Mouse (Mus musculus): ENCODE results near the gene Pde11a. TPM values are rescaled to one million over a fixed set of nuclear protein-coding genes. Genes with fewer than 3 reads are reported as not detected.

The Pde11a gene
- total and polyA plus RNA-seq, 2 experiments, result not detected

DNA sequence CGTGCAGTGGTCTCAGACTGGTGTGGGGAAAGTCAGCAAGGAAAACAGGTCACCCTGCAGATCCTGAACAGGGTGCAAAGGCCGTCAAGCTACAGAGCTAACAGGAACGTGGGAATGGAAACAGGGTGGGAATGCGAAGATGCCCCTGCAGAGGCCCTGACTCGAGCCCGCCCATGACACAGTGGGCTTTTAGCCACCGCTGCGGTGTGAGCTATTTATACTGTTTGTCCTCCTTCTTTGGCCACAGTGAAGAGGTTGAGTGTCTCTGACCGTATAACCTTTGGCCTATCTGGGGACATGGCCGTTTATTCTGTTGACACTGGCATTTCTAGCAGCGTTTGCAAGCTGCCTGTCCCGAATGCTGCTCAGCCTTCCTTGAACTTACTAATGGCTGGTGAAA lies 338.9 kb downstream of the Pde11a start:
- WGBS, result 16% methylated on average over 12 of the region's 12 CpGs
- no peaks in the 10 kb centered on the region for H3K27me3 ChIP-seq (ENCODE audit: control insufficient read depth, insufficient read depth, low read length)
- H3K4me3 ChIP-seq (ENCODE audit: insufficient read depth, low read depth, low read length), result no peak overlapping the region
- peak; percentile 92 for DNase-seq (ENCODE audit: extremely low read depth, low read depth, low spot score)
- H3K9ac ChIP-seq (ENCODE audit: low read depth, low read length), result no peak overlapping the region
- H3K79me2 ChIP-seq (ENCODE audit: control insufficient read depth, insufficient read depth, low read length), result no peaks in the 10 kb centered on the region
- peaks cover 5% of the 10 kb centered on the region; the same call in 1 of the 2 replicates for H3K4me1 ChIP-seq (ENCODE audit: control insufficient read depth, insufficient read depth, low read length)
- no peak overlapping the region for H3K27ac ChIP-seq (replicated peaks; ENCODE audit: insufficient read depth, low read depth, low read length)
- H3K36me3 ChIP-seq (ENCODE audit: control insufficient read depth, insufficient read depth, low read length), result no peaks in the 10 kb centered on the region
- TF ChIP-seq POLR2A (IDR thresholded peaks at IDR 0.05; ENCODE audit: extremely low read depth, insufficient read depth, low read length), result no peak

GRCm38 (mm10) chr2:75998692-75999091 lies 339.9 kb downstream of the Pde11a start:
- WGBS, result 49% methylated on average over 8 of the region's 8 CpGs
- H3K27me3 ChIP-seq (ENCODE audit: control insufficient read depth, insufficient read depth, low read length), result no peaks in the 10 kb centered on the region
- no peaks in the 10 kb centered on the region for H3K36me3 ChIP-seq (ENCODE audit: control insufficient read depth, insufficient read depth, low read length)
- DNase-seq (ENCODE audit: extremely low read depth, low read depth, low spot score), result no peak
- H3K4me3 ChIP-seq (ENCODE audit: insufficient read depth, low read depth, low read length), result no peak overlapping the region
- no peak overlapping the region for H3K27ac ChIP-seq (replicated peaks; ENCODE audit: insufficient read depth, low read depth, low read length)
- no peak overlapping the region for H3K9ac ChIP-seq (ENCODE audit: low read depth, low read length)
- no peaks in the 10 kb centered on the region for H3K79me2 ChIP-seq (ENCODE audit: control insufficient read depth, insufficient read depth, low read length)
- TF ChIP-seq CTCF (IDR thresholded peaks at IDR 0.05; ENCODE audit: low read depth, low read length) (no peak), POLR2A (IDR thresholded peaks at IDR 0.05; ENCODE audit: extremely low read depth, insufficient read depth, low read length) (no peak)
- peaks cover 5% of the 10 kb centered on the region; the same call in 1 of the 2 replicates for H3K4me1 ChIP-seq (ENCODE audit: control insufficient read depth, insufficient read depth, low read length)

DNA sequence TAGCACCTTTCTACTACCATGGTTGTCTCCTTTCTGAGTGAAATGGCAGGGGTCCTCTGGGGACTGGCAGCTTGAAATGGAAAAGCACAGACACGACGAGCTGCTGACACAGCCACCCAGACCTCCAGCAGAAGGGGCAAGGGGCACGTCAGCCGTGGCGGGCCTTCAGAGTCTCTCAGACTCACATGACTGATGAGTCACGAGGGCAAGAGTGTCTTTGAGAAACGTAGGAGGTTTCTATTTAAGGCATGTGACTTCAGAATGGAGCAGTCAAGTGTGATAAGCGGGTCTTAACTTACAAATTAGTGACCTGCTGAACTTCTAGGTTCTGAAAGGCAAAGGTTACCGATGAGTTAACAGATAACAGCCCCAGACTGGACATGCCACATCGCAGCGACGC lies 340.8 kb downstream of the Pde11a start:
- no peak overlapping the region for H3K4me3 ChIP-seq (ENCODE audit: insufficient read depth, low read depth, low read length)
- no peak overlapping the region for H3K27ac ChIP-seq (replicated peaks; ENCODE audit: insufficient read depth, low read depth, low read length)
- H3K27me3 ChIP-seq (ENCODE audit: control insufficient read depth, insufficient read depth, low read length), result no peaks in the 10 kb centered on the region
- TF ChIP-seq POLR2A (IDR thresholded peaks at IDR 0.05; ENCODE audit: extremely low read depth, insufficient read depth, low read length), result no peak
- no peak for TF ChIP-seq CTCF (IDR thresholded peaks at IDR 0.05; ENCODE audit: low read depth, low read length)
- H3K36me3 ChIP-seq (ENCODE audit: control insufficient read depth, insufficient read depth, low read length), result no peaks in the 10 kb centered on the region
- 40% methylated on average over 12 of the region's 12 CpGs for WGBS
- H3K4me1 ChIP-seq (ENCODE audit: control insufficient read depth, insufficient read depth, low read length), result peaks cover 5% of the 10 kb centered on the region; the same call in 1 of the 2 replicates
- DNase-seq (ENCODE audit: extremely low read depth, low read depth, low spot score), result peak; percentile 24
- H3K79me2 ChIP-seq (ENCODE audit: control insufficient read depth, insufficient read depth, low read length), result no peaks in the 10 kb centered on the region
- no peak overlapping the region for H3K9ac ChIP-seq (ENCODE audit: low read depth, low read length)

DNA sequence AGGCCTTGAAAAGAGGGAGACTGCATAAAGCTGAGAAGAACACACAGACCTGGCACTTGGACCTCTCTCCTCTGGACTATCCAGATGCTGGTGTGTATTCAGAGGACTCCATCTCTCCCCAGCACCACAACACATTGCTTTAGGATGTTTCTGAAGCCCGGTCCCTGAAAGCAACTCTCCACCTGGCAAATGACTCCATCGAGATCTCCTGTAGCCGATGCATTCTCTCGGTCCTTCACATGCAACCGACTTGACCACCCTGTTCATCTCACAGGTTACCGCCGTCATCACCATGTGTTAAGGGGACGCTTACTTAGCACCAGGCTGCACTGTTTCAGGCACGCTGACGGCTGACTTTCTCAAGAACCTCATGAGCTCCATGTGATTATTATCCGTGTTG lies 343.7 kb downstream of the Pde11a start:
- H3K4me1 ChIP-seq (ENCODE audit: control insufficient read depth, insufficient read depth, low read length), result peaks cover 5% of the 10 kb centered on the region; the same call in 1 of the 2 replicates
- H3K9ac ChIP-seq (ENCODE audit: low read depth, low read length), result no peak overlapping the region
- no peaks in the 10 kb centered on the region for H3K27me3 ChIP-seq (ENCODE audit: control insufficient read depth, insufficient read depth, low read length)
- 93% methylated on average over 11 of the region's 11 CpGs for WGBS
- DNase-seq (ENCODE audit: extremely low read depth, low read depth, low spot score), result no peak
- no peak overlapping the region for H3K4me3 ChIP-seq (ENCODE audit: insufficient read depth, low read depth, low read length)
- H3K79me2 ChIP-seq (ENCODE audit: control insufficient read depth, insufficient read depth, low read length), result no peaks in the 10 kb centered on the region
- no peaks in the 10 kb centered on the region for H3K36me3 ChIP-seq (ENCODE audit: control insufficient read depth, insufficient read depth, low read length)
- TF ChIP-seq POLR2A (IDR thresholded peaks at IDR 0.05; ENCODE audit: extremely low read depth, insufficient read depth, low read length) (no peak), CTCF (IDR thresholded peaks at IDR 0.05; ENCODE audit: low read depth, low read length) (no peak)
- no peak overlapping the region for H3K27ac ChIP-seq (replicated peaks; ENCODE audit: insufficient read depth, low read depth, low read length)

DNA sequence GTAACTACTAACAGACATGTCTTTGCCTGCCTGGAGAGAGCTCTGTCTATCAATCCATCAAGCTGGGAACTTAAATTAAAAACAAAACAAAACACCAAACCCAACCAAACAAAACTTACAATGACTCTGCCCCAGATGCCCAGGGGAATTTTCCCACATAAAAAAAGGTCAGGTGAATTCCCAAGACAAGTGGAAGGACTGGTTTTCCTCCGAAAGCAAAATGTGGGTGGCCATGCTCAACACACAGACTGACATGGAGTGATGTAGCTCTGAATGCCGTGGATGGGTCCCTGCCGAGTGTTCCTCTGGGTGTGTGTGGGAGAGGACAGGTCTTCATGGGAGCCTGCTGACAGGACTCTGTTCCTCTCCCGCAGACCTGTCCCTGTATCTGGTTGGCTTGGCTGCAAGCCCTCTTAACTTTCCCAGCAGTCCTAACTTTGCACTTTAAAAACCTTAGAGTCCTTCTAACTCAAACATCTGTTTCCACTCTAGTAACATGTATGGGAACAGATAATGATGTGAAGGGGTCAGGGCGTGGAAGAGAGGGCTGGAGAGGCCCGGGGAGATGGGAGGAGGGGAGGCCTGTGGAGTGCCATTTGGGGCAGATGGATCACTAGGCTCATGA lies 346.9 kb downstream of the Pde11a start:
- Histone ChIP-seq H3K27me3 (ENCODE audit: control insufficient read depth, insufficient read depth, low read length) (no peaks in the 10 kb centered on the region), H3K4me3 (ENCODE audit: insufficient read depth, low read depth, low read length) (no peak overlapping the region), H3K9ac (ENCODE audit: low read depth, low read length) (no peak overlapping the region), H3K27ac (replicated peaks; ENCODE audit: insufficient read depth, low read depth, low read length) (no peak overlapping the region), H3K36me3 (ENCODE audit: control insufficient read depth, insufficient read depth, low read length) (no peaks in the 10 kb centered on the region), H3K79me2 (ENCODE audit: control insufficient read depth, insufficient read depth, low read length) (no peaks in the 10 kb centered on the region), H3K4me1 (ENCODE audit: control insufficient read depth, insufficient read depth, low read length) (peaks cover 3% of the 10 kb centered on the region; the same call in 1 of the 2 replicates)
- WGBS, result 74% methylated on average over 6 of the region's 6 CpGs
- no peak for DNase-seq (ENCODE audit: extremely low read depth, low read depth, low spot score)
- no peak for TF ChIP-seq POLR2A (IDR thresholded peaks at IDR 0.05; ENCODE audit: extremely low read depth, insufficient read depth, low read length)
- no peak for TF ChIP-seq CTCF (IDR thresholded peaks at IDR 0.05; ENCODE audit: low read depth, low read length)

DNA sequence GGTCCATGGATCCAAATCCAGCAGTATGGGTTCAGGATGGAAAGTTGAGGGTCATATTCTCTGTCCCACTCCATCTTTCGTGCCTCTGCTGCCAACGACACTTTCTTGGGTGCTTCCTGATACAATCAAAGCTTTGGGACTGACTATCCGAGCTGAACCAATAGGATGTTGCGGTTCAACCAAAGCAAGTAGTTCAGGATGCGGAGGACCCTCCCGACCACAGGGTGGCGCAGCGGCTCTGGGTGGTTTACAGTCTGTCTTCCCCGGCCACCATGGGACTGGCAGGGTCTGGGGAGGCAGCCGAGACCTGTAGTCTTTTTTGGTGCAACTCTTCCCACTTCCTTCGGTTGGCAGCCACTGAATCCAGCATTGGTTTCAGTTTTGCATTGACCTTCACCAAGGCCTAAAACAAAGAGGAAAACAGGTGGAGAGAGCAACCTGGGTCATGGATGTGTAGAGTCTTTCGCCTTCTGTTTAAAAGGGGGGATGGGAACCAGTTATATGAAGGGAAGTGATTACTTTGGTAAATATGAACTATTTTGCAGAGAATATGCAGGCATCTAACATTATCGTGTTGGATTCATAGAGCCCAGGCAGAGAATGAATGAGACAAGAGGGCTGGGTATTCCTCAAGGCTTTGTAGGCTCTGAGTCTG lies 347.6 kb downstream of the Pde11a start:
- Histone ChIP-seq H3K79me2 (ENCODE audit: control insufficient read depth, insufficient read depth, low read length) (no peaks in the 10 kb centered on the region), H3K4me3 (ENCODE audit: insufficient read depth, low read depth, low read length) (peak overlapping the region; percentile 30; the same call in 1 of the 2 replicates), H3K4me1 (ENCODE audit: control insufficient read depth, insufficient read depth, low read length) (peaks cover 3% of the 10 kb centered on the region; the same call in 1 of the 2 replicates), H3K36me3 (ENCODE audit: control insufficient read depth, insufficient read depth, low read length) (no peaks in the 10 kb centered on the region), H3K9ac (ENCODE audit: low read depth, low read length) (no peak overlapping the region), H3K27me3 (ENCODE audit: control insufficient read depth, insufficient read depth, low read length) (no peaks in the 10 kb centered on the region), H3K27ac (replicated peaks; ENCODE audit: insufficient read depth, low read depth, low read length) (no peak overlapping the region)
- TF ChIP-seq CTCF (IDR thresholded peaks at IDR 0.05; ENCODE audit: low read depth, low read length) (peak; percentile 89), POLR2A (IDR thresholded peaks at IDR 0.05; ENCODE audit: extremely low read depth, insufficient read depth, low read length) (no peak)
- WGBS, result 28% methylated on average over 13 of the region's 13 CpGs
- peak; percentile 34 for DNase-seq (ENCODE audit: extremely low read depth, low read depth, low spot score)
